Mouse (Mus musculus) heart, postnatal 0 days (tissue): ENCODE measurements around the gene Ell2. TPM values are rescaled to one million over a fixed set of nuclear protein-coding genes. Genes with fewer than 3 reads are reported as not detected.

Experiments
- ATAC-seq: fragments of 200-750 bp; cut with Nextera tagmentation; 2 replicates; pipeline ENCODE4 v1.8.0; 2017; ENCODE audit warnings: low read depth, moderate number of reproducible peaks, moderate library complexity; ENCODE audit not compliant: insufficient read depth
- DNase-seq: peaks from one replicate; pipeline ENCODE4 v3.0.0-alpha.2; 2016; ENCODE audit warnings: low spot score
- H3K27ac ChIP-seq: fragments of 300-500 bp; sonication (generic); 2 replicates; pipeline ENCODE4 v1.5.1; 2014; ENCODE audit warnings: low read depth, mild to moderate bottlenecking
- H3K27me3 ChIP-seq: fragments of 300-500 bp; sonication (generic); 2 replicates; pipeline ENCODE4 v1.6.1; 2014; ENCODE audit warnings: low read length, mixed read lengths; ENCODE audit not compliant: control insufficient read depth, insufficient read depth
- H3K36me3 ChIP-seq: fragments of 300-500 bp; sonication (generic); replicated peaks from 2 replicates; pipeline ENCODE4 v1.6.1; 2014; ENCODE audit warnings: low read length, mixed read lengths; ENCODE audit not compliant: control insufficient read depth, insufficient read depth
- H3K4me1 ChIP-seq: fragments of 300-500 bp; sonication (generic); 2 replicates; pipeline ENCODE4 v1.6.1; 2014; ENCODE audit warnings: antibody characterized with exemption; ENCODE audit not compliant: control insufficient read depth, insufficient read depth
- H3K4me2 ChIP-seq: fragments of 300-500 bp; sonication (generic); 2 replicates; pipeline ENCODE4 v1.6.1; 2014; ENCODE audit warnings: low read depth, mild to moderate bottlenecking, low read length, moderate library complexity
- H3K4me3 ChIP-seq: fragments of 300-500 bp; sonication (generic); 2 replicates; pipeline ENCODE4 v1.5.1; 2014; ENCODE audit warnings: low read depth, low read length
- H3K9ac ChIP-seq: fragments of 300-500 bp; sonication (generic); replicated peaks from 2 replicates; pipeline ENCODE4 v1.6.1; 2014; ENCODE audit warnings: low read depth, low read length, mixed read lengths
- H3K9me3 ChIP-seq: fragments of 300-500 bp; sonication (generic); replicated peaks from 2 replicates; pipeline ENCODE4 v1.6.1; 2016; ENCODE audit warnings: low read length; ENCODE audit not compliant: control insufficient read depth
- CTCF ChIP-seq: IDR thresholded peaks from 2 replicates; pipeline ENCODE4 v1.5.1; 2016; ENCODE audit warnings: antibody characterized with exemption, control low read depth, low read depth
- EP300 ChIP-seq: IDR thresholded peaks from 2 replicates; pipeline ENCODE4 v1.6.1; 2016; ENCODE audit warnings: antibody characterized with exemption, low read depth
- WGBS: fragments of 180-500 bp; shearing (Covaris S2); extraction: QIAGEN DNeasy Blood & Tissue Kit; methylation state at CpG from one replicate; pipeline ENCODE4 v1.1.7; 2014; 5-methylcytosine and 5-hydroxymethylcytosine counted together
- polyA plus RNA-seq: library from polyadenylated mRNA; unstranded; fragments of >200 nt; fragmentation: Nextera tagmentation; extraction: Ambion mirVana; gene quantifications from 2 replicates; pipeline ENCODE4 v1.2.1, GENCODE M21; 2015
- total RNA-seq: library from RNA; depleted of rRNA; stranded (reverse); fragments of >200 nt; gene quantifications from 2 replicates; pipeline ENCODE4 v1.2.3, GENCODE M21; 2014; ENCODE audit warnings: low replicate concordance

The Ell2 gene
- total and polyA plus RNA-seq, 2 experiments from 2014 or later, result 2.5 to 2.9 TPM

DNA sequence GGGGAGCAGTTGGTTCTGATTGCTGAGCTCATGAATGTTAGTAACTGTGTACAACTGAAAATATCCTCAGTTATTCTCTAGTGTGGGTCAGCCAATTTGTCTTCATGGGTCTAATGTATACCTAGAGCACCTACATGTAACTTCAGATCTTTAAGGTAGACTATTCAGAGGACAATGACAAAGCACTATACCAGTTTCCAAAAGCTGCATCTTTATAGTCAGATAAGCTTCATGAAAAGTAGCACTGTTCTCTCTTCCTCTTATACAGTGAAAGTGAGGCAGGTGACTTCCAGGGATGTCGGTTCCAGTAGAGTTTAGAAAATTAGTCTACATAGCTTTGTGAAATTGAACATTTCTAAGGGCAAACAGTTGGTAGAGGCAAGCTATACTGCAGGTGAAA lies 21.4 kb downstream of the Ell2 start:
- Histone ChIP-seq H3K9ac (no peak overlapping the region), H3K4me2 (no peak overlapping the region), H3K4me3 (no peak overlapping the region), H3K4me1 (no peaks in the 10 kb centered on the region), H3K9me3 (no peaks in the 10 kb centered on the region), H3K27ac (no peak overlapping the region), H3K27me3 (no peaks in the 10 kb centered on the region), H3K36me3 (no peaks in the 10 kb centered on the region)
- no peak for TF ChIP-seq CTCF
- no peak for TF ChIP-seq EP300
- WGBS, result 83% methylated on average over 1 of the region's 1 CpGs
- DNase-seq (no peak), ATAC-seq (no peak)

DNA sequence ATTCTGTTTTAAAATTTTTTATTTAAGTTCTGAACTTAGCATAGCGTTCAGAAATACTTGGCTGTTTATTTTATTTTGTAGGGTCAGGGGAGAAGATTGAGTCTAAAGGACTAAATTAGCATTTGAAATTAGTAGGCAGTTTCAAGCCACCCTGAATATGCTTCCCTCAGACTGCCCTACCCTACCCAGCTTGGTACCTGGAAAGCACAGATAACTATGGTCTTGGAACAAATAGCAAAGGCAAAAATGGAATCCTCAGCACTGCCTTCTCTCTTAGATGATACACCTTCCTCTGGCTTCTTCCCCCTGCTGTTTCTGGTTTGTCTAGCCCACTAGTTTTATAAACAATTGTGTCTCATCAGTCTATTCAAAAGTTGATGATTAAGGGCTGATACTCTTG lies 23.3 kb downstream of the Ell2 start:
- Histone ChIP-seq H3K9ac (no peak overlapping the region), H3K27ac (no peak overlapping the region), H3K4me2 (no peak overlapping the region), H3K27me3 (no peaks in the 10 kb centered on the region), H3K36me3 (no peaks in the 10 kb centered on the region), H3K4me3 (no peak overlapping the region), H3K4me1 (no peaks in the 10 kb centered on the region), H3K9me3 (no peaks in the 10 kb centered on the region)
- DNase-seq (no peak), ATAC-seq (no peak)
- TF ChIP-seq CTCF, result no peak
- no peak for TF ChIP-seq EP300
- 67% methylated on average over 1 of the region's 1 CpGs for WGBS

DNA sequence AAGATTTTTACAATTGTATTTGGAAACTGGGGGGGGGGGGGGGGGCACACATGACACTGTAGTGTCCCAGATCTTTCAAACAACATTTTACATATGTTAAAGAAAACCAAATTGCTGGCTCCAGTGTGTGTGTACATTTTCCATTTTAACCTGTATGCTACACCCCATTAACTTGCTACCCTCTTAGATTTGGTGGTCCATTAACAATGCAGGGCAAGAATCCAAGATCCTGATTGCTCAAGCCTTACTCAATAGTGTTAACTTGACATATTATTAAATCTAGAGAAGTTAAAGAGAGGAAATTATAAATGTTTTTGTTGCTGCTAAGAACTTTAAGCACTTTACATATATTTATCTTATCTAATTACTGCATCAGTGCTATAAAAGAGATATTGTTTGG lies 24.2 kb downstream of the Ell2 start:
- DNase-seq (no peak), ATAC-seq (no peak)
- no peaks in the 10 kb centered on the region for H3K36me3 ChIP-seq
- TF ChIP-seq EP300 (no peak), CTCF (no peak)
- no peaks in the 10 kb centered on the region for H3K9me3 ChIP-seq
- no peak overlapping the region for H3K4me2 ChIP-seq
- H3K4me3 ChIP-seq, result no peak overlapping the region
- no peak overlapping the region for H3K27ac ChIP-seq
- H3K27me3 ChIP-seq, result no peaks in the 10 kb centered on the region
- H3K4me1 ChIP-seq, result no peaks in the 10 kb centered on the region
- no peak overlapping the region for H3K9ac ChIP-seq

DNA sequence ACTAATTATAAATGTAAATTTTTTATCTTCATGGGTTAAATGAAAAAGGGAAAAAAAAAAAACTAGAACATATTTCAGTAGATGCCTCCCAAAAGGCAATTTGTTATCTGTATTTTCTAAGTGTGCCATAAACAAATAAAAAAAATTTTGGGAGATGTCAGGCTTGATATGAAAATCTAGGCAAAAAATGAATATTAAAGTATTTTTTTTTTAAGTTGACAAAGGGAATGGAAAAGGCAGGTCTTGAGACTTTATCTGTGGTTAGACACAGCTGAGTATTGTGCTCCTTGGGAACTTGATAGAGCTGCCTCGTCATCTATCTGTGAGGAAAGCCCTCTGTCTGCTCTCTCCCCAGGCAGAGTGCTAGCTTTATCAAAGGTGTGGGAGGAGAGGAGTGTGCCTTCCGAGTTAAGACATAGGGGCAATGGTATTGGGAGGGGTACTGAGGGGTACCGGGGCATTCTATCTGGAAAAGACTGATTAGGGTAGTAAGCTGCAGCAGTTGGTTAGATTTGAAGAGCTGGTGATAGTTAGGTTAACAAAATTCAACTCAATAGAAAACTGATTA lies 27.1 kb downstream of the Ell2 start:
- no peak overlapping the region for H3K9ac ChIP-seq
- no peak overlapping the region for H3K4me2 ChIP-seq
- H3K9me3 ChIP-seq, result no peaks in the 10 kb centered on the region
- peaks cover 8% of the 10 kb centered on the region; the same call in 1 of the 2 replicates for H3K4me1 ChIP-seq
- ATAC-seq (no peak), DNase-seq (no peak)
- no peak overlapping the region for H3K27ac ChIP-seq
- TF ChIP-seq CTCF (no peak), EP300 (no peak)
- H3K27me3 ChIP-seq, result no peaks in the 10 kb centered on the region
- WGBS, result 26% methylated on average over 3 of the region's 3 CpGs
- H3K4me3 ChIP-seq, result no peak overlapping the region
- H3K36me3 ChIP-seq, result no peaks in the 10 kb centered on the region

DNA sequence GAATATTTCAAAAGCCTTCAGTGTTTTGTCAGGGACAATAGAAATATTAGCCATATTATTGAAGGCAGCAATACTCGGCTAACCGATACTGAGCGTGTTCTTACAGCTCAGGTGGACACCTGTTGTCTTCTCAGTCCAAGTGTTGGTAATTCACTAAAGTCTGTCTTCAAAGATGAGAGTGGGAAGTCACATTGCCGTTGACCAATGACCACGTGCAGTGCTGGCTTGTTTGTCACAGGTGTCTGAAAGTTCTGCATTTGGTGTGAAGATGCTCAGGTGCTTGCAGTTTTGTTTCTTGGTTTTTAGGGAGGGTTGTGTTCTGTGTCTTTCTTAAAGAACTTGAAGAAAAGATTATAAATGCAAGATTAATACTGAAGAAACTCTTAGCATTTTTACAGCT lies 27.7 kb downstream of the Ell2 start:
- no peaks in the 10 kb centered on the region for H3K9me3 ChIP-seq
- WGBS, result 88% methylated on average over 5 of the region's 5 CpGs
- H3K4me2 ChIP-seq, result no peak overlapping the region
- no peak for TF ChIP-seq EP300
- TF ChIP-seq CTCF, result no peak
- no peak for ATAC-seq
- DNase-seq, result no peak
- no peak overlapping the region for H3K9ac ChIP-seq
- no peak overlapping the region for H3K4me3 ChIP-seq
- no peak overlapping the region for H3K27ac ChIP-seq
- peaks cover 14% of the 10 kb centered on the region; the same call in 1 of the 2 replicates for H3K4me1 ChIP-seq
- no peaks in the 10 kb centered on the region for H3K27me3 ChIP-seq
- no peaks in the 10 kb centered on the region for H3K36me3 ChIP-seq

DNA sequence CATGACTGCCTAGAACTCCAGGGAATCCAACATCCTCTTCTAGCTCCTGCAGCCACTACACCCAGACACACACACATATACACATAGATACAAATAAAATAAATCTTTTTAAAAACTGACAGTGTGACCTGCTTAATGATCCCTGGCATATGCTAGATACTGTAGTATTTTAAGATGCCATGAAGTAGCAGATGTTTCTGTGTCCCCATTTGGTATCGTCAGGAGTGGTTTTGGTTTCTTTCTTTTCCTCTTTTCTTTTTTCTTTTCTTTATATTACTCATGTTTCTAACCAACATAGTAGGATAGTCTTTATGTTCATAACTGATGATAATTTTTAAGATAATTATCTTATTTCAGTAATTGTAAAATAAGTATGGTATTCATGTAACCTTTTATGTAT lies 29.0 kb downstream of the Ell2 start:
- Histone ChIP-seq H3K27me3 (no peaks in the 10 kb centered on the region), H3K27ac (no peak overlapping the region), H3K36me3 (no peaks in the 10 kb centered on the region), H3K9me3 (no peaks in the 10 kb centered on the region), H3K4me2 (no peak overlapping the region), H3K4me1 (peaks cover 15% of the 10 kb centered on the region; the same call in 1 of the 2 replicates), H3K9ac (no peak overlapping the region), H3K4me3 (no peak overlapping the region)
- ATAC-seq (no peak), DNase-seq (no peak)
- WGBS, result 98% methylated on average over 1 of the region's 1 CpGs
- TF ChIP-seq CTCF (no peak), EP300 (no peak)
